Mouse (Mus musculus): ENCODE measurements around the gene Hdac10. TPM values are rescaled to one million over a fixed set of nuclear protein-coding genes. Genes with fewer than 3 reads are reported as not detected.

The Hdac10 gene
- total and polyA plus RNA-seq, 3 experiments: 23.3 to 26.6 TPM; not detected in 1

DNA sequence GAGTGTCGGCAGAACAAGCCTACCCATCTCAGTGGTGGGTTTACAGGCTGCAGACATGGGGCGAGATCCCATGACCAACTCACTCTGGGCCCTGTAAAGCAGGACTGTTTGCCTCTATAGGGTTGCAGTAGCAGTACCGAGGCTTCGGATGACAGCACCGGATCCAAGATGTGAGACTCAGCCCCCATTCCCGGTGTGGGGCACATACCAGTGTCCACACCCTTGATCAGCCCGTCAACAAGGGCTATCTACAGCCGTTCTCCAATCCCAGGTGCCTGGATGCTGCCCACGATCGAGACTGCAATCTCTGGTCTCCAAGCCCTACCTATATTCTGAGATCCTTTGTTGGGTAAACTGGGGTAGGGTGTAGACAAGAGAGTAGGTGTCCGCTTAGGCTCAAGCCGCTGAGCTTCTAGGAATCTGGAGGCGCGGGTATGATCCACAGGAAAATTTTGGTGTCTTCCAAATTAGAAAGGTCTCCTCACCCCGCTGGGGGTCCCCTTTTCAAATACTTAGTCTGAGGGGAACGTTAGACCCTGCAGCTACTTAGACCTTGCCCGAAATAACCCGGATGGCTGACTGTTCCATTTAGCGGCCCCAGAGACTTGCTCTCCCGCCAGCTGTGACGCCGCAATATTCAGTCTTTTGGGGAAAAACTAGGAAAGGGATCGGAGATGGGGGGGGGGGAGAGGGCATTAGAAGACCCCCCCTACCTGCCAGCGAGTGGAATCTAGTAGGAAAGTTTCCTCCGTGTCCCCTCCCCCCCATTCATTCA, 20.2 kb upstream of the Hdac10 start:
- Histone ChIP-seq H3K9me3 (replicated peaks; ENCODE audit: insufficient read depth, low read length) (no peaks in the 10 kb centered on the region), H3K36me3 (ENCODE audit: control insufficient read depth in 1 of 2, insufficient read depth in 2 of 2, low read length in 2 of 2) (no peaks in the 10 kb centered on the region), H3K9ac (ENCODE audit: control insufficient read depth, low read depth, low read length, poor library complexity, severe bottlenecking) (no peak overlapping the region), H3K4me1 (ENCODE audit: control insufficient read depth in 1 of 2, insufficient read depth in 2 of 2, low read length in 2 of 2) (no peaks in the 10 kb centered on the region), H3K79me2 (ENCODE audit: control insufficient read depth, insufficient read depth, low read length, poor library complexity) (no peaks in the 10 kb centered on the region), H3K27me3 (ENCODE audit: control insufficient read depth in 1 of 2, insufficient read depth in 2 of 2, low read length in 2 of 2) (0 out of 4 replicates have a peak, but pooled peaks cover 0 to 1% of the 10 kb centered on the region in 2 experiments), H3K27ac (ENCODE audit: control insufficient read depth, low read depth, low read length) (no peak overlapping the region), H3K4me3 (ENCODE audit: control insufficient read depth in 1 of 2, insufficient read depth in 1 of 2, low read depth in 2 of 2, low read length in 2 of 2) (no peak overlapping the region; a peak in 1 of 4 replicates)
- TF ChIP-seq SIN3A (IDR thresholded peaks at IDR 0.05; ENCODE audit: low read length): no peak
- TF ChIP-seq POLR2AphosphoS2 (IDR thresholded peaks at IDR 0.05; ENCODE audit: low read length): no peak
- TF ChIP-seq MAX (IDR thresholded peaks at IDR 0.05; ENCODE audit: low read length): no peak
- no peak for TF ChIP-seq KAT2A (conservative IDR thresholded peaks at IDR 0.05; ENCODE audit: low read depth, low read length)
- no peak for TF ChIP-seq RCOR1 (IDR thresholded peaks at IDR 0.05; ENCODE audit: low read depth, low read length)
- no peak for TF ChIP-seq MXI1 (IDR thresholded peaks at IDR 0.05; ENCODE audit: low read depth, low read length)
- TF ChIP-seq RAD21 (IDR thresholded peaks at IDR 0.05; ENCODE audit: low read depth, low read length): no peak
- TF ChIP-seq CHD1 (IDR thresholded peaks at IDR 0.05; ENCODE audit: low read depth, low read length): no peak
- no peak for TF ChIP-seq ZMIZ1 (IDR thresholded peaks at IDR 0.05; ENCODE audit: low read depth, low read length)
- no peak for TF ChIP-seq ZNF384 (IDR thresholded peaks at IDR 0.05; ENCODE audit: low read depth, low read length)
- no peak for TF ChIP-seq E2F4 (IDR thresholded peaks at IDR 0.05; ENCODE audit: borderline replicate concordance, low read depth, low read length)
- no peak for TF ChIP-seq USF2 (IDR thresholded peaks at IDR 0.05; ENCODE audit: borderline replicate concordance in 1 of 2, insufficient read depth in 1 of 2, low read depth in 1 of 2, low read length in 2 of 2)
- no peak for TF ChIP-seq SMC3 (IDR thresholded peaks at IDR 0.05; ENCODE audit: low read depth, low read length)
- no peak for TF ChIP-seq POLR2A (IDR thresholded peaks at IDR 0.05; ENCODE audit: control insufficient read depth in 1 of 2, insufficient read depth in 1 of 2, low read depth in 1 of 2, low read length in 2 of 2, poor library complexity in 1 of 2)
- no peak for DNase-seq (ENCODE audit: low read depth, low spot score)

GRCm38 (mm10) chr15:89147895-89148294, 19.4 kb upstream of the Hdac10 start:
- Histone ChIP-seq H3K9me3 (replicated peaks; ENCODE audit: insufficient read depth, low read length) (no peaks in the 10 kb centered on the region), H3K36me3 (ENCODE audit: control insufficient read depth in 1 of 2, insufficient read depth in 2 of 2, low read length in 2 of 2) (no peaks in the 10 kb centered on the region), H3K4me1 (ENCODE audit: control insufficient read depth in 1 of 2, insufficient read depth in 2 of 2, low read length in 2 of 2) (no peaks in the 10 kb centered on the region), H3K4me3 (ENCODE audit: control insufficient read depth in 1 of 2, insufficient read depth in 1 of 2, low read depth in 2 of 2, low read length in 2 of 2) (no peak overlapping the region), H3K27ac (ENCODE audit: control insufficient read depth, low read depth, low read length) (no peak overlapping the region), H3K27me3 (ENCODE audit: control insufficient read depth in 1 of 2, insufficient read depth in 2 of 2, low read length in 2 of 2) (0 out of 4 replicates have a peak, but pooled peaks cover 0 to 1% of the 10 kb centered on the region in 2 experiments), H3K79me2 (ENCODE audit: control insufficient read depth, insufficient read depth, low read length, poor library complexity) (no peaks in the 10 kb centered on the region), H3K9ac (ENCODE audit: control insufficient read depth, low read depth, low read length, poor library complexity, severe bottlenecking) (no peak overlapping the region)
- TF ChIP-seq BHLHE40 (IDR thresholded peaks at IDR 0.05; ENCODE audit: borderline replicate concordance, low read depth, low read length) (no peak), SMC3 (IDR thresholded peaks at IDR 0.05; ENCODE audit: low read depth, low read length) (no peak), HCFC1 (IDR thresholded peaks at IDR 0.05; ENCODE audit: low read depth, low read length) (no peak), E2F4 (IDR thresholded peaks at IDR 0.05; ENCODE audit: borderline replicate concordance, low read depth, low read length) (no peak), ETS1 (IDR thresholded peaks at IDR 0.05; ENCODE audit: low read depth, low read length) (no peak), CHD1 (IDR thresholded peaks at IDR 0.05; ENCODE audit: low read depth, low read length) (no peak), RCOR1 (IDR thresholded peaks at IDR 0.05; ENCODE audit: low read depth, low read length) (no peak), ZC3H11A (IDR thresholded peaks at IDR 0.05; ENCODE audit: low read depth, low read length) (no peak), MEF2A (IDR thresholded peaks at IDR 0.05; ENCODE audit: extremely low read depth, insufficient replicate concordance, low read depth, low read length, poor library complexity, severe bottlenecking) (no peak), KAT2A (conservative IDR thresholded peaks at IDR 0.05; ENCODE audit: low read depth, low read length) (no peak), TBP (IDR thresholded peaks at IDR 0.05; ENCODE audit: low read depth, low read length) (no peak)
- DNase-seq (ENCODE audit: low read depth, low spot score): no peak
